Mouse (Mus musculus) kidney, postnatal 36 days (tissue): ENCODE results near the gene Gdf5.
A peak's percentile ranks its signal among the peaks of the same experiment; 100 is the strongest.
"Not testable (repeated sequence)": the region's sequence is repeated elsewhere in the genome, so short reads cannot be mapped to it uniquely, and the experiment has no call there.

Experiments used
- DNase-seq, 2 experiments: peaks; one replicate each; pipeline ENCODE4 v3.0.0; 2021 to 2022; ENCODE audit warnings: mixed read lengths in 2 of 2

The Gdf5 gene

DNA sequence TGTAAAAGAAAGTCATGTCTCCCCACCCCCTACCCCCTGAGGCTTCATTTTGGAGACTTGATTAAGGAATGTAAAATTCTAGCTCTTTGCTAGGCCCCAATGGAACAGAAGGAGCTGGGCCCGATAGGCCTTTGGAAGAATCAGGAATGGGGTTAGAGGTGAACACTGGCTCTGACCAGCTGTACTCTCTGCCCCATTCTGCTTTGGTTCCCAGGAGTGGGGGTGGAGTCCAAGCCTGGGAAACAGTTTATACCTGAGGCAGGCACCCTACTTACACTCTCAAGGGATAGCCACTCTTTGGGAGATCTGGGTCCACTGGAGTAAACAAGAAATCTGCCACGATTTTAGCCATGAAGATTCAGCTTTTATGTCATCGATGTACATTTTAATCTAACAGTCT is 4.5 kb downstream of the Gdf5 start, which contains the start of gene Gm15557:
Gene Gm15557 (plus strand): TSS at position 48 of the 400 bp plus-strand sequence.
- DNase-seq: no peak

DNA sequence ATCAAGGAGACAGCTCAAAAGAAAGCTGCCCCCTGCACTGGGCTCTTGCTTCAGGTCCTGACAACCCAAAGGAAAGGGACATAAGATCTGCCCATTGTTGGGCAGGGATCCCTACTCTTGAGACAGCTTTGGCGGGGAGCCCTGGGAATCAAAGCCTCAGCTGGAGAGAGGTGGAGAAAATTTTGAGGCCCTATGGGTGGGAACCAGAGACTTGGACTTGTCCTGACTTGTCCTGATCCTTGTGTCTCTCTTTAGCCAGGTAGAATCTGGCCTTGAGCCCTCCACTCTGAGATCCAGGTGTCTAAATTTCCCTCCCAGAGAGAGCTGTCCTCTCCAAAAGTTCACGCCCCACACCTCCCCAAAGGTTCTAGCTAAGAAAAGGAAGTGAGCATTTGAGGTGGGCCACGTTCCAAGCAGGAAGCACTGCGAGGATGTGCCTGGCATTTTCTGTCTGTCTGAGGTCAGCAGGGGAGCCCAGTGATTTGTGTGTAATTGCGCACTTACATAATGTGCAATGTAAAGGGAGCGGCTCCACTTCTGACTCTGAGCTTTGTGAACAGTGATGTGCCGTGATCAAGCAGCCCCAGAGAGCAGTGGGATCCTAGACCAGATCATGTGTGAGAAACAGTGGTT is 5.2 kb downstream of the Gdf5 start:
- no peak for DNase-seq

DNA sequence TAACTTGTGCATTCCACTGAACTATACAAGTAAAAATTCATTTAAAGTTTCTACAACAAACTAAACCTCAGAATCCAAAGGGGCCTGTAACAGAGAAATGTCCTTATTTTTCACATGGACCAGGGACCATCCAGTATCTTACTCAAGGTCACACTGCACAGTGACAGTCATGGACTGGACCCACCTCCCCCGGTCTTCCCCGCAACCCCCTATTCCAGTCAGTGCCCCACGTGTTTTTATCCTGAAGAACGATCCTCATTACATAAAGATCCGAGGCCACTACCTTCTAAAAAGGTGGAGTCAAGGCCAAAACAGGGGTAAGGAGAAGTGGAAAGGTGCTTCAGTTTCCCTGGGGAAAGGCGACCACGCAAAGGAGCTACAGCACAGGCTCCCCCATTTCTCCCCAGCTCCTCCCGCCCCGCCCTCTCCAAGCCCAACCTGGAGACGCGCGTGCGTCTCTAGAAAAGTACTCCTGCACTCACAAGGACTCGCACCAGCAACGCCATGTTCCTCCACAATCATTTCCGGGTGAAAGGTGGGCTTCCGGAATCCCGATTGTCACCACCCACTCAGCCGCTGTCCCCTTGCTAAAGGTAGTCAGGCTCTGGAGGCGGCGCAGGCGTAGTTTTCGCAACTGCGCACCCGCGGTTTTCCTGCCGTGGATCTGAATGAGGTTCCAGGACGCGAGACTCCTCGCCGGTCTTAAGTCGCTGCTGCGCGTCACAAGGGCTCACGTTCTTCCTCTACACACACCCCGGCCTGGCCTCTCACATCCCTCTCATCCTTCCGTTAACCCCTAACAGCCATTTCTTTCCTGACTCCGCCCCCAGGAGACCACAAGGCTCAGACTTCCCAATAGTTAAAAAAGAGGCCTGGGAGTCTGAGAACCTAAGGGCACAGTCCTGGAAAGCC is 15.4 kb downstream of the Gdf5 start, which contains the start of gene Uqcc1:
Gene Uqcc1 (minus strand): TSS at position 780 of the 912 bp plus-strand sequence.
- peak; percentile 96 to 98 for DNase-seq

DNA sequence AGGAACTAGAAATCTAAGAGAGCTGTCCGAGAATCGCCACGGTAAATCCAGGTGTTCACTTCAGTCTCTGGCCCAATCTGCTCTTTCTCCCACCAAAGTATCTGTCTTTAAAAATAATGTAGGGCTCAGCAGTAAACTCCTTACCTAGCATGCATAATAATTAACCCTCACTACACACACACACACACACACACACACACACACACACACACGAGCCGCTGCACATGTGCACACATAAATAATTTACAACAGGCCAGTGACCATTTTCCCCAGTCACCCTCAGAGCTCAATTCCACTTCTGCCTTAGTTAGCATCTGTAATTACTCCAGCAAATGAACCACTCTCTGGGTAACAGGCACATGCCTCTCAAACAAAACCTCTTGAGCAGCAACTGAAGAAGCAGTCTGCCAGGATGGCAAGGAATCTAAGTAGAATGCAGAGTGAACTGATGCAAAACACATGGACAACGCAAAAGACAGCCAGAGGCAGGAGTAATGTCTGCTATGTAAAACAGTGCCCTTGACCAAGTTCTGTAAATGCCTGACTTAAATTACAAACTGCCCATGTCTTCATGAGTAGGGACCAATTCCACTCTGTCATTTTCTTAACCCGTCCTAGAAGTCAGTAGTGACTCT is 16.3 kb downstream of the Gdf5 start:
- DNase-seq: peak; percentile 58 to 69

DNA sequence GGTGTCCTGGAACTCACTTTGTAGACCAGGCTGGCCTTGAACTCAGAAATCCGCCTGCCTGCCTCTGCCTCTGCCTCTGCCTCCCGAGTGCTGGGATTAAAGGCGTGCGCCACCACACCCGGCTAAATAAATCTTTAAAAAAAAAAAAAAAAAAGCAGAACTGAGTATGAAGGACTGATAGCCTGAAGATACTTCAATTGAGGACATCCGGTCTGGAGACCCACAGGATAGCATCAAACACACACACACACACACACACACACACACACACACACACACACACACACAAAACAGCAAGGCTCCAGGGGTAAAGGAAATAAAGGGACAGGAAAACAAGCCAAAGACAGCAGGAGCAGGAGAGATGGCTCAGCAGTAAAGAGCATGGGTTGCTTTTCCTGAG is 20.0 kb downstream of the Gdf5 start:
- DNase-seq: not testable (repeated sequence)

DNA sequence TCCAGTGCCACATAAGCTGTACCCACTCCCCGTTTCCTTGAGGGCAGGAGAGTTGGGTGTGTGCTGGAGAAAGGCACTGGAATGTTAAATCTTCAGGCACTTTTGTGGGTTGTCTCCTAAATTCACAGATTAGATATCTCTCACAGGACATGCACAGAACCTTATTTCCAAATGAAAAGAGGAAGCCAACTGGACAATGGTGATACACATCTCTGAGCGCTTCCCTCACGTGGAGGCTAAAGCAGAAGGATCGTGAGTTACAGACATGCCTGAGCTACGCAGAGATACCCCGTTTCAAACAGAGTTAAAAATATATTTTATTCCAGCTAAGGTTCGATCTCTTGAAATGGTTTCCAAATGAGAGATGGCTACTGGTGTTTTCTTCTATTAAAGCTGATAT is 22.0 kb downstream of the Gdf5 start:
- no peak for DNase-seq

DNA sequence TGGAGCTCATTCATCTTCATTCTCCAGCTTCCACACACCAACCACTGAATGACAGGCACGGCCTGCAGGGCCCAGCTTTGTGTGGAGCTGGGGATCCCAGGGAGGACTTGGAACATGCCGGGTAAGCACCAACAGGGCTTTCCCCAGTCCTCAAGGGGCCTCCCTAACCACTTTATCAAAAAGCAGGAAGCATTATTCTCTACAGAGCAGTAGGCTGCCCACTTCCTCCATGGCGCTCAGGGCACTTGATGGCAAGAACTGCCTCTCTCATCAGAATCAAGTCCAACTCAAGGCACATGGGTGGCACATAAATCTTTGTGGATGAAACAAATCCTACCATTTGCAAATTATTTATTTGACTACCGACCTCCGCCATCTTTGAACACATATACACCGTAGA is 30.5 kb downstream of the Gdf5 start:
- no peak for DNase-seq

DNA sequence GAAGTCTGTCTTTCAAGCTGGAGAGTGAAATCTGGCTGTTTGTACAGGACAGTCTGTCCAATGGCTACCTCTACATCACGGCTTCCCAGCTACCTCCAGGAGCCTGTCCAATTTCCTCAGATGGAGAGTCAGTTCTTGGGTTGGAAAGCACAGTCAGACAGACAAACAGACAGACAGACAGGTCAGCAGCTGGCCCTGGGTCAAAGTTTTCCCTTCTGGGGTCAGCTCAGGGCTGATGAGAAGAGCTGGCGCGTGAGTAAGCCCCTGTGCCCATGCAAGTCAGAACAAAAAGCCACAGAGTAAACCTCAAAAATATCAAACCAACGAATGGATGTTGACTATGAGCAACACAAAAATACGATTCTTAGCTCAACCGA is 41.5 kb downstream of the Gdf5 start:
- no peak for DNase-seq

DNA sequence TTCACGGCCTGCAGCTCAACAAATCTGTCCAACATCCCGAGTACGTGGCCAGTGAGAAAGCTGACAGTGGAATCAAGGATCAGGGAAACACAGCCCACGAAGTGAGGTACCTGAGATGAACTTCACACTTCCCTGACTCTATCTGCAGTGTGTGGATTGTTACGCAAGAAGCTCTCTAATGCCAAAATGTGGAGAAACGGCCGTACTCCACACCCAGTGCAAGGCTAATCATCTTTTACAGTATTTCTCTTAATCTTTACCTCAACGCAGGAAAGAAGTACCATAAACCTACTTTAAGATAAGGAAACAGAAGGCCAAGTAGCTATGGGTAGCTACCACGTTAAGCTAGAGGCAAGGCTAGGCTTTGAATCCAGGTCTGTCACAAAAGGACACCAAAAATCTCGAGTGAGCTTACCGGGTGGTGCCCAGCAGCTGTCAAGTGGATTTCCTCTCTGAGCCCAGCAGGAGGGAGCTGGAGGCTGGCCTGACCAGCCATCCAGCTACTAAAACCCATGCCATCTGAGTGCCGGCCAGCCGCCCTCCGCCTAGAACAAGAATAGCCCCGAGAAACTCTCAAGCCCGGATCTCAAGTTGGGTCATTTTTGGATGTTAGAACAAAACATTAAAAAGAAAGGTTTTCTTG is 42.1 kb downstream of the Gdf5 start:
- no peak for DNase-seq

DNA sequence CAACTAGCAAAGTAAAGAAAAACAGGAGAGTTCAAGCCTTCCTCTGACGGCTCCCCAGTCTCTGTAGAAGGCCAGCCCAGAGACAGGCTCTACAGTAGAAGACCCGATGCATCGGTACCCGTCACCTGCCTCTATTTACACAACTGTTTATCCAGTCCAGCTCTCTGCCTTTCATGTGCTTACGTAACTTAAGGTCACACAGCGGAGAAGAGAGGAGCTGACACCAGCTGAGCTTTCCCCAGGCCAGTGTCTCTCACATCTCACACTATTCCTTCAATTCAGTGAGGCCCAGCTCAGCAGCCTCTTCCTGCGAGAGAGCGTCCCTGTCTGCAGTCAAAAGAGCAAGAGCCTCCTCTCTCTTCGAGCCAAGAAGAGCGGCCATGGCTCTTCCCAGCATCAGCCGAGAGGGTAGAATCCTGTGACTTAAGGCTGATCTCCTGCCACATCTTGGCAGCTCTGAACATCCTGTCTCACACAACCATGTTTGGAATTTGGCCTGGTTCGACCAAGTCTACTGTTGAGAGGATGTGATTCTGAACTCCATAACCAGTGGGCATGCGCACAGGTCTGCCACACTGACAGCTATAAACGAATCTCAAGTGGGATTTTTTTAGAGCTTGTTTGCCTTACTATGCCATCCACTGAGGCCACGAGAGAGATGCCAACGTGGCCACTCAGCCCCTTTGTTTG is 50.0 kb downstream of the Gdf5 start:
- peak in 1 of 2 experiments; percentile 26 for DNase-seq

DNA sequence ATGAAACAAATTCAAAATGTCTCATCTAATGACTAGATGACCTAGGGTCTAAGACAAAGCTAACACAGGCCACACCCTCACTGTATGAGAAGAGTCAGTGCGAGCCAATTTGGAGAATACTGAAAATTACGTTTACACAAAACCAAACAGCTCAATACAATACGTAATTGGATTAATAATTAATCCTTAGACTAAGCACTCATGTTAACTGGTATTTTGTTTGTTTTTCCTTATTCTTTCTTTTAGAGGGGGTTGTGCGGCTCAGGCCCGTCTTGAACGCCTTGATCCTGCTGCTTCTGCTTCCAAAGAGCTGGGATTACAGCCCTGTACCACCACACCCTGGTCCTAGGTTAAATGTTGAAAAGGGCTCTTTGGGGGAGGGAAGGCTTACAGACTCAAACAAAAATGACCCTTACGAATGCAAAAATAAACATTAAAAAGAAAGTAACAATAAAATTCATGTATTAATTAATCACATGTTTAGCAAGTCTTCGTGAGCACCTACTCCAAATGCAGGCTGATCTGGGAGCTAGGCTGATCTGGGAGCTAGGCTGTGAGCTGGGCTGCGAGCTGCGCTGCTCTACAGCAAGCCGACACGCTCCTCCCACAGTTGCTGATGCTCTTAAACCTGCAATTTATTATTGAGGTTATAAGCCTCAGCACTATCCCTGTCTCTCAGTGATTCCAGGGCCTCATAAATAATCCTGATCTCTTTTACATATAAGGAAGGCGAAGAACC is 50.7 kb downstream of the Gdf5 start:
- no peak for DNase-seq
